ENCODE assay signal across 22 mouse cellular contexts in genomic region chr15:97432221-97432620, GRCm38 (mm10).
DNase-seq lines count a peak whose midpoint lies in the region; ATAC-seq and TF ChIP-seq lines count a peak whose summit lies in the region.
"Had no signal": no experiment of that assay in that cellular context is flagged by ENCODE, and none has a peak within 500 bp of the region (broad histone marks: within the 10 kb centered on the region; RNA-seq: fewer than 3 reads in every experiment).

No protein-coding gene starts in this region.

- no peak overlapping the region for H3K9ac ChIP-seq in midbrain, embryonic 11.5 days (ENCODE audit: low read length)
- H3K9ac ChIP-seq in midbrain, embryonic 14.5 days (replicated peaks; ENCODE audit: low read length) = no peak overlapping the region

- no peak overlapping the region for H3K4me2 ChIP-seq in midbrain, embryonic 11.5 days
- H3K4me2 ChIP-seq in midbrain, embryonic 14.5 days (ENCODE audit: low read length) = no peak overlapping the region

- no peak overlapping the region for H3K4me3 ChIP-seq in kidney, adult 2 months (ENCODE audit: insufficient read depth, low read depth, low read length)
- H3K4me3 ChIP-seq in midbrain, embryonic 11.5 days (ENCODE audit: low read depth, low read length) = no peak overlapping the region
- no peak overlapping the region for H3K4me3 ChIP-seq in midbrain, embryonic 14.5 days (replicated peaks; ENCODE audit: low read depth, low read length)

- peak; percentile 41 for DNase-seq in kidney, adult 2 months
- no peak for DNase-seq in kidney, postnatal 36 days
- DNase-seq in kidney, adult 9 months = peak; percentile 52
- DNase-seq in kidney, adult 8-10 months = no peak
- peak; percentile 64 for DNase-seq in midbrain, embryonic 11.5 days (ENCODE audit: low spot score, missing footprints)
- DNase-seq in midbrain, embryonic 14.5 days = no peak
- DNase-seq in yolk sac, embryonic 10.5 days (ENCODE audit: low spot score) = peak; percentile 79
- no peak for DNase-seq in layer of hippocampus, postnatal 25 days (ENCODE audit: extremely low spot score in 1 of 2, low spot score in 1 of 2)
- DNase-seq: adrenal gland, adult 2 months; adrenal gland, adult 8-10 months; adrenal gland, postnatal 10 days; adrenal gland, postnatal 14 days; adrenal gland, postnatal 25 days; adrenal gland, postnatal 36 days; B cell, adult 2 months; cerebellum, adult 11 months; cerebellum, adult 11-12 months had no signal

- no peaks in the 10 kb centered on the region for H3K9me3 ChIP-seq in midbrain, embryonic 11.5 days (ENCODE audit: control insufficient read depth, low read length)
- no peaks in the 10 kb centered on the region for H3K9me3 ChIP-seq in midbrain, embryonic 14.5 days (ENCODE audit: control insufficient read depth, low read length)

- no peaks in the 10 kb centered on the region for H3K36me3 ChIP-seq in kidney, adult 2 months (ENCODE audit: control insufficient read depth, insufficient read depth, low read length)
- no peaks in the 10 kb centered on the region for H3K36me3 ChIP-seq in midbrain, embryonic 11.5 days (ENCODE audit: control insufficient read depth, insufficient read depth, low read length)
- H3K36me3 ChIP-seq in midbrain, embryonic 14.5 days (ENCODE audit: control insufficient read depth, insufficient read depth, low read length) = no peaks in the 10 kb centered on the region
- H3K36me3 ChIP-seq: G1E had no signal

- WGBS in kidney, adult 2 months = 44% methylated on average over 4 of the region's 4 CpGs
- 67% methylated on average over 4 of the region's 4 CpGs for WGBS in midbrain, embryonic 11.5 days
- WGBS in midbrain, embryonic 14.5 days = 74% methylated on average over 4 of the region's 4 CpGs

- no peaks in the 10 kb centered on the region for H3K27me3 ChIP-seq in kidney, adult 2 months (replicated peaks; ENCODE audit: control insufficient read depth, insufficient read depth, low read length)
- no peaks in the 10 kb centered on the region for H3K27me3 ChIP-seq in midbrain, embryonic 11.5 days (ENCODE audit: control insufficient read depth, insufficient read depth, low read length)
- H3K27me3 ChIP-seq in midbrain, embryonic 14.5 days (ENCODE audit: control insufficient read depth, insufficient read depth, low read length) = no peaks in the 10 kb centered on the region
- H3K27me3 ChIP-seq: CH12.LX, Patski had no signal

- no peak for TF ChIP-seq CTCF in kidney, adult 2 months (conservative IDR thresholded peaks at IDR 0.05; ENCODE audit: insufficient read depth, insufficient read length, low read depth, low read length)

- no peak for ATAC-seq in midbrain, embryonic 11.5 days (ENCODE audit: low FRiP score)
- ATAC-seq in midbrain, embryonic 14.5 days (ENCODE audit: low FRiP score, low TSS enrichment) = no peak
- ATAC-seq: activated CD4-positive, CD25-positive, alpha-beta regulatory T cell, adult 4 months; CD4-positive, CD25-positive, alpha-beta regulatory T cell, adult 4 months; Patski had no signal

- no peak for TF ChIP-seq POLR2A in kidney, adult 2 months (IDR thresholded peaks at IDR 0.05; ENCODE audit: low read depth, low read length)

- no peak overlapping the region for H3K27ac ChIP-seq in kidney, adult 2 months (ENCODE audit: insufficient read depth, low read depth, low read length)
- H3K27ac ChIP-seq in midbrain, embryonic 11.5 days (ENCODE audit: low read depth, low read length) = no peak overlapping the region
- no peak overlapping the region for H3K27ac ChIP-seq in midbrain, embryonic 14.5 days (replicated peaks; ENCODE audit: low read depth, low read length)

- H3K4me1 ChIP-seq in kidney, adult 2 months (ENCODE audit: control insufficient read depth, insufficient read depth, low read length) = peaks cover 2% of the 10 kb centered on the region; the same call in 1 of the 2 replicates
- H3K4me1 ChIP-seq in midbrain, embryonic 11.5 days (ENCODE audit: control insufficient read depth, insufficient read depth, low read length) = no peaks in the 10 kb centered on the region
- no peaks in the 10 kb centered on the region for H3K4me1 ChIP-seq in midbrain, embryonic 14.5 days (ENCODE audit: control insufficient read depth, insufficient read depth, low read length)

Comparison
In these comparisons a context has a peak if more than half of its experiments do, and no peak if none do; other contexts are left out.
1. DNase-seq: peak in kidney, adult 2 months (single experiment), kidney, adult 9 months (single experiment), midbrain, embryonic 11.5 days (single experiment) and yolk sac, embryonic 10.5 days (single experiment); none in kidney, postnatal 36 days (0 of 2), kidney, adult 8-10 months (0 of 2), midbrain, embryonic 14.5 days (single experiment) and layer of hippocampus, postnatal 25 days (0 of 2).